Mouse (Mus musculus): ENCODE data around the gene Naa38.

DNA sequence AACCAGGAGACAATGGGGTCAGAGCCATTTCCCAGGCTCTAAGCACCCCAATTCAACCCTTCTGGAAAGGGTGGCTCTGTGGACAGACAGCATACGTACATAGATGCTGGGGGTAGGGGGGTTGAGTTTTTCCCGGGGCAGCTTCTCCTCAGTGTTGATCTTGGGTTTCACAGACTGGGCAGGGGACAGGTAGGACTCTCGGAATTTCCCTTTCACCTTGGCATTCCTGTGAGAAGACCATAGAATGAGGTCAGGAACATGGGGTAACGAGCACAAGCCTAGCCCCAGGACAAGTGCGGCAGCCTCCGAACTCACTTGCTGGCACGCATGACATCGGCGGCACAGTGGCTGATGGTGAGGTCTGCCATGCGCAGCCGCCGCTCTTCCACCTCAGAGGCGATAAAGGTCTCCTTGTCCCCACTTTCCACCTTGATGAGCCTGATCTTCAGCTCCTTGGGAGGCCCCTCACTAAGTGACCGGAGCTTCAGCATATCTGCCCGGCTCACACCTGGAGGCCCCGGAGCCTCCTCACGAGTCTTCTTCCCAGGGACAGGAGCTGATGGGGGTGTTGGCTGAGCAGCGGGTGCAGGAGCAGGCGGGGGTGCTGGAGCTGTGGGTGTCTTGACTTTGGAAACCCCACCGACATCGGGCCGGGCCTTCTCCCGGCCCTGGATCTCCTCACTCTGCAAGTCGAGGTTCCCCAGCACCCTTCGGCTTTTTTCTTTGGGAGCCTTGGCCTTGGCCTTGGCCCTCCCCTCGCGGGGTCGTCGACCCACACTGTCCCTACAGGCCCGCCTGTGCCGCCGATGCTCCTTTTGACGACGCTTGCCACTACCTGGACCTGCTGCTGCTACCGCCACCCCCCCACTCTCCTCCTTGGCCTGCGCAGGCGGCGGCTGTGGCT, 8.7 kb downstream of the Naa38 start:
- no peak for TF ChIP-seq CTCF (IDR thresholded peaks at IDR 0.05; ENCODE audit: control insufficient read depth, insufficient read depth, insufficient read length)
- no peak for TF ChIP-seq CEBPB (IDR thresholded peaks at IDR 0.05; ENCODE audit: low read depth)
- TF ChIP-seq USF1 (IDR thresholded peaks at IDR 0.05; ENCODE audit: low read depth): no peak
- no peak for TF ChIP-seq MAX (IDR thresholded peaks at IDR 0.05)
- no peak for TF ChIP-seq FOSL1 (IDR thresholded peaks at IDR 0.05; ENCODE audit: insufficient read depth, low read length, poor library complexity, severe bottlenecking)
- TF ChIP-seq MYOG (IDR thresholded peaks at IDR 0.05; ENCODE audit: control insufficient read depth, extremely low read depth, insufficient read length): no peak
